Mouse (Mus musculus) cerebellum, adult 2 months (tissue): Measurements from ENCODE around the gene Syt3.

Source experiments
- CTCF ChIP-seq: fragments of 200-500 bp; IDR thresholded peaks from 2 replicates; pipeline ENCODE4 v1.5.1; 2011; ENCODE audit warnings: low read depth, mild to moderate bottlenecking, control low read depth, low read length, moderate library complexity, borderline replicate concordance; ENCODE audit not compliant: insufficient read depth
- POLR2A ChIP-seq: fragments of 200-500 bp; IDR thresholded peaks from 2 replicates; pipeline ENCODE4 v1.6.1; 2011; ENCODE audit warnings: low read length, control low read depth, borderline replicate concordance; ENCODE audit not compliant: insufficient read depth

DNA sequence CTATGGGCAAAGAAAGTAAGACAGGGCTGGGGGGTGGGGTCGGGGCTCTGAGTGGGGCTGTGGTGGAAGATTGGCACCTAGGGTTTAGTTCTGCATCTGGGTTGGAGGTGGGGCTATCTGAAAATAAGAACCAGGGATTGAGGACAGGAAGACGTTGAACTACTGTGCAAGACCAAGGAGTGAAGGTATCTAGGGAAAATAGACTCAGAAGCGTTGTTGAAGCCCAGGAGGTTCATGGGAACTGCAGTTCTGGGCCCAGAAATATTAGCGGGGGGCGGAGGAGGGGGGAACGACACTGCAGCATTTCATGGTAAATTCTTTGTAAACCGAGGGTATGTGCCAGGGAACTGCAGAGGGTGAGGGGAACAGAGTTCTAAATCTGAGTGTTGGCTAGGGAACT lies 10.4 kb upstream of the Syt3 start:
- no peak for TF ChIP-seq POLR2A
- no peak for TF ChIP-seq CTCF
